Mouse (Mus musculus) spleen, adult 2 months (tissue): ENCODE measurements around the gene Trim44.

Source experiments
- CTCF ChIP-seq: fragments of 200-500 bp; IDR thresholded peaks from 2 replicates; pipeline ENCODE4 v1.5.1; 2011; ENCODE audit warnings: mild to moderate bottlenecking, inconsistent platforms; ENCODE audit not compliant: insufficient read depth, insufficient read length, insufficient replicate concordance; ENCODE audit errors: extremely low read depth
- POLR2A ChIP-seq: fragments of 200-500 bp; IDR thresholded peaks from 2 replicates; pipeline ENCODE4 v1.6.1; 2011; ENCODE audit warnings: low read depth, low read length, inconsistent platforms

- TF ChIP-seq POLR2A: no peak
- no peak for TF ChIP-seq CTCF
Measured at GRCm38 (mm10) chr2:102371332-102371731, 36.3 kb downstream of the Trim44 start.
